Mouse (Mus musculus) 3134 (cell line): Measurements from ENCODE around the gene Cdk9.
A peak's percentile ranks its signal among the peaks of the same experiment; 100 is the strongest.

Source experiments
- DNase-seq: peaks from one replicate; pipeline ENCODE4 v3.0.0-alpha.2; 2011; ENCODE audit warnings: low spot score; ENCODE audit not compliant: insufficient read length; ENCODE audit errors: extremely low read depth

The Cdk9 gene

DNA sequence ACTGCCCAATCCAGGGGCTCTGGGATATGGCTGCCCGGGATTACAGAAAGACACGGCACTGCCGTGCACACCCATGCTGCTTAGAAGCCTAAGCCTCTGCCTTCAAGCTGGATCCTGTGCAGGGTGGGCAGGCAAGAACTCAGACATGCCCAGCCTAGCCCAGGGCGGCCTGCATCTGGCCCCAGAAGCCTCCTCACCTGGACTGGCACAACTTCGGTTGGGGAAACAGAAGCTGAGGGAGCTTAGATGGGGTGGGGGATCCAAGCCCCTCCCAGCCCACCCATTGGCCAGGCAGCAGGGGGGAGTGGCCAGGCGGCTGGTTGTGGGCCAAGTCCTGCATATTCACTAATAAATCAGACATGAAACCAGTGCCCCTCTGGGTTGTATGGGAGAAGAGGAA lies 31.1 kb downstream of the Cdk9 start:
- no peak for DNase-seq

DNA sequence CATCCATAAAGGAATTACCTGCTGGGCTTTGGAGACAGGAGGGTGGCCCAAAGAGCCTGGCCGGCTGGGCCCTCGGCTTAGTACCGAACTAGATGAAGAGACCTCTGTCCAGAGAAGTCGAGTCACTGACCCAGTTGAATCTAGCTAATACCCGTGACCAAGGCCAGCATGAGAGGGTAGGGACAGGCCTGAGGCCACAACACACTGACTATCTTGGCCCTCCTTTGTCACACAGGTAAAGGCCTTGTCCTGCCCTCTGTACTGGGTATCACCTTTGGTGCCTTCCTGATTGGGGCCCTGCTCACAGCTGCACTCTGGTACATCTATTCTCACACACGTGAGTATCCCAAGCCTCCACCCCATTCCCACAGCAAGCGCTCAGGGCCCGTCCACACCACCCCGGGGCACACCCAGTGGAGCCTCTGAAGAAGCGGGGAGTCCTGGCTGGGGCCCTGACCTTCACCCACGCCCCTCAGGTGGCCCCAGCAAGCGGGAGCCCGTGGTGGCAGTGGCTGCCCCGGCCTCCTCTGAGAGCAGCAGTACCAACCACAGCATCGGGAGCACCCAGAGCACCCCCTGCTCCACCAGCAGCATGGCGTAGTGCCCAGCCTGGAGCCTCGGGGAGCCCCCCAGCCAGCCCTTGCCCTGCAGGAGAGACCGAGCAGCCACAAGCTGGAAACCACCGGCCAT lies 31.8 kb downstream of the Cdk9 start:
- no peak for DNase-seq

DNA sequence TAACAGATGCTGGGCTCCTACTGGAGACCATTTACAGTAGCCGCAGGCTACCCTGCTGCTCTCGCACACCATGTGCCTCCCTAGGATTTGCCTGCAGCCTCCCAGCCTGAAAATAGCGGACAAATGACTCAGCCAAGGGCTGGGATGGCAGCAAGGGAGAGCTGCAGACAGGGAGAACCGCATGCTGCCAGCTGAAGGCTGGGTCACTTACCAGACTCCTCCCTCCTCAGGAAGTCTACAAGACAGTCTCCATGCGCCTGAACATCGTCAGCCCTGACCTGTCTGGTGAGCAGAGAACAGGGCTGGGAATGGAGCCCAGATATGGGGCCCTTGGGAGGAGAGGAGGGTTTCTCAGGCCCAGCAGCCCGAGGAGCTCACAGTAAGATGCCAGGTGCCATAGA lies 32.8 kb downstream of the Cdk9 start:
- peak; percentile 84 for DNase-seq

DNA sequence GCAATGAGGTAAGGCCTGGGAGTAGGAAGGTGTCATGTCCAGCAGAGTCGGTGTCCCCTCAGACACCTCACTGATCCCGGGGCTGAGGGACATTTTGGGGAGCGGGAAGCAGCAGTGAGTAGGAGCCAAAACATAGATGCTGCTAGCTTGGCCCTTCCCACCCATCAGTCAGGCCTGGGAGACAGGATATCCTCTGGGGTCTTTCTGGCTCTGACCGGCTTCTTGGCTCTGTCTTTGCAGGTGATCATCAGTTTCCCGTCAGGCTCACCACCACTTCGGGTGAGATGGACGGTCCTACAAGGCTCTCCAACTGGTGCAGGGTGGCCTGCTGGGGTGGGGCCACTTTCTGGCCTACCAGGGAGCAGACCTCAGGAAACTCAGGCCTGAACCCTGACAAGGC lies 35.2 kb downstream of the Cdk9 start:
- DNase-seq: no peak

DNA sequence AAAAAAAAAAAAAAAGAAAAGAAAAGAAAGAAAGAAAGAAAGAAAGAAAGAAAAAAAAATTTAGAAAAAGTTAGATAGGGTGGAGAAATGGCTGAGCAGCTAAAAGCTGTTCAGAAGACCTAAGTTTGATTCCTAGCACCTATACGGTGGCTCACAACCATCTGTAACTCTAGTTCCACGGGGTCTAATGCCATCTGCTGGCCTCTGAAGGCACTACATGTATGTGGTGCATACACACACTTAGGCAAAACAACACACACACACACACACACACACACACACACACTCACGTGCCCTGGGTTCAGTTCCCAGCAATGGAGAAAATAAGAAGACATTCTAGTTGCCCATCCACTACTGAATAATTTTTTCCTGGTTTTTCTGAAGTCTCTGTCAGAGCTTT lies 36.1 kb downstream of the Cdk9 start:
- DNase-seq: no peak

DNA sequence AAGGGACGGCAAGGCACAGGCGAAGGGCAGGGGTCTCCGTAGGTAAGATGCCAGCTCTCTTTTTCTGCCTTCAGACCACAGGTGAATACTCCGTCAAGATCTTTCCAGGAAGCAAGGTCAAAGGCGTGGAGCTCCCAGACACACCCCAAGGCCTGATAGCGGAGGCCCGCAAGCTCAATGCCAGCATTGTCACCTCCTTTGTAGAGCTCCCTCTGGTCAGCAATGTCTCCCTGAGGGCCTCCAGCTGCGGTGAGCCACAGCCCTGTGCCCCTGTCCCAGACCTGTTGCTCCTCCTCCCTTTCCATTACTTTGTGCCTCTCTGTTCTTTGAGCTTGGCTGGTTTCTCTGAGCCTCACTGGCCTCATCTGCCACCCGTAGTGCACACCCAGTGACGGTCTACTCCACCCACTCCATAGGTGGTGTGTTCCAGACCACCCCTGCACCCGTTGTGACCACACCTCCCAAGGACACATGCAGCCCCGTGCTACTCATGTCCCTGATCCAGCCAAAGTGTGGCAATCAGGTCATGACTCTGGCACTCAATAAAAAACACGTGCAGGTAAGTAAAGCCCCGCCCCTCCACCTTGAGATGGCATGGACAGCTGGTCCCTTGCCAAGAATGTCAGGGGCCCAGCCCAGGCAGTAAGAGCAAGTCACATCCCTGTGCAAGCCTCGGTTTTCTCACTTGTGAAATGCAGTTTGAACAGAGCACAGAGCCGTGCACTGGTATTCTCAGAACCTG lies 39.5 kb downstream of the Cdk9 start:
- DNase-seq: no peak

DNA sequence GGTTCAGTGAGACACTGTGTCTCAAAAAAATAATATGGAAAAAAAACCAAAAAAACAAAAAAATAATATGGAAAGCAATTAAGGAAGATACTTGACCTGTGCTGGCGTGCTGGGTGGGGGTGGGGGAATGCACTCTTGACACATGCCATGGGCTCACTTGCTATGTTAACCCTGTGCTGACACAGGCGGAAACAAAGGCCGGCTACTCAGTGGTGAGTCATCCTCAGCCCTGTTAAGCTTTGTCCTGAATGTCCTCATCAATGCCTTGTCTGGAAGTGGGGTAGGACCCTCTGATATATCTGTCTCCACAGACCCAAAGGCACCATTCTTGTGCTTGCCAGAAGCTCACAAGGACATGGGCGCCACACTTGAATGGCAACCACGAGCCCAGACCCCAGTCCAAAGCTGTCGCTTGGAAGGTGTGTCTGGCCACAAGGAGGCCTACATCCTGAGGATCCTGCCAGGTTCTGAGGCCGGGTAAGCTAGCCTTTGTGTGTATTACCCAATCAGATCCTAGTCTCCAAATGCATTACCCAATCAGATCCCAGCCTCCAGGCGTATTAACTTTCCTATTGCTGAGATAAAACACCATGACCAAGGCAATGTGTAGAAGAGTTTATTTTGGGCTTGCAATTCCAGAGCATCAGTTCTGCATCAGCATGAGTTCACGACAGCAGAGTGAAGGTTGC lies 40.8 kb downstream of the Cdk9 start:
- no peak for DNase-seq

DNA sequence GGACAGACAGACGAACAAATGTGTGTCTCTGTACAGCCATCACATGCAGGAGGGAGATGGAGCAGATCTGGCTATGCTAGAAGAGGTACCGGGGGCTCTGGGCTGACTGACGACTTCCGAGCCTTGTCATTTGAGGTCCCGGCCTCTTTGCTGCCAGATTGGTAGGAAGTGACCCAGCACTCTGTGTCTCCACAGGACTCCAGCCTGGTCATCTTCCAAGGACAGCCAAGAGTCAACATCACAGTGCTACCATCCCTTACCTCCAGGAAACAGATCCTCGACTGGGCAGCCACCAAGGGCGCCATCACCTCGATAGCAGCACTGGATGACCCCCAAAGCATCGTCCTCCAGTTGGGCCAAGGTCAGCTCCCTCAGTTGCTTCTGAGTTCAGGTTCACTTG lies 41.7 kb downstream of the Cdk9 start:
- DNase-seq: no peak

DNA sequence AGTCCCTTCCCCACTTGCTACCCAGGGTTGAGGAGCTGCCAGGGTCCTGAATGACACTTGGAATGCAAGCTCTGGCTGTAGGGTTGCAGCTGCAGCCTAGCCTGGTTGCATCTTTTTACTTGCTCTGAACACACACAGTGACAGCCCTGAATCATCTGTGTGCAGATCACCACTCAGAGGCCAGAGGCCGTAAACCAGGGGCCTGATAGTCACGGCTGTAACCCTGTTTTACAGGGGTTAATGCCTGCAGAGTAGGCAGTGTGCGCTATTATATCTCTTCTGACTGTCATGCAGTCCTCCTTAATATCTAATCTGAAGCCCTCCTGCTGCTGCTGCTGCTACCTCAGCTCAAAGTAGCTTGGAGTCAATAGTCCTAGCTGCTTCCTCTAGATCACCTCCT lies 43.0 kb downstream of the Cdk9 start:
- DNase-seq: no peak

DNA sequence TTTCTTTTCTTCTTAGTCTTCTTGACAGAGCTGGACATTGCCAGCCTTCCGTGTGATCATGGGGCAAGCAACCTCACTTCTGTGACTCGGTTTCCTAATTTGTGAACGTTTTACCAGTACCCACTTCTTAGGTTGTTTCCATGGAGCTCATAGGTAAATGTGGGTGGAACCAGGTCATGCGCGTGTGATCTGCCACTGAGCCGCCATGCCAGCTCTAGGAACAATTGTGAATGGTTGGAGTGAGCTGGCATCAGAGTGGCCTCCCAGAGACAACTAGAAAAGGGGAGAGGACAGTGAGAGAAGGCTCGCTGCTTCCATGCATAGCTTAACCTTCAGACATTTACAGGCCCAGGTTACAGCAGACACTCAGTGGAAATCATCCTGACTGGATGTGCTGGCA lies 44.7 kb downstream of the Cdk9 start:
- no peak for DNase-seq

DNA sequence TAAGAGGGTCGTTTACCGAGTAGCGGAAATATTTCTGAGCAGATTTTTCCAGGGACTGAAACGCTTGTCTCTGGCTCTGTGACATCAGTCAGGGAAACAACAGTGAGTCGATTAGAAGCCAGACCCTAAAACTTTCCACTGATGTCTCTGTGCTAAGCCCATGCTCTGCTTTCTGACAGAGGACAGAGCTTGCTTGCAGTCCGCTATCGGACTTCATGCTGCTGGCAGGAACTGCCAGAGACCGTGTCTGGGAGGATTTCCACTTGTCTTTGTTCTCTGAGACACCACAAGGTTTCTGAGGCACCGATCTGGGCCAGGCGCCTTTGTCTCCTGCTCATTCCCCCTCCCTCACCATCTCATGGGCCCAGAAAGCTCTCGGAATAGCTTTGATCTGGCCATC lies 45.1 kb downstream of the Cdk9 start:
- no peak for DNase-seq

DNA sequence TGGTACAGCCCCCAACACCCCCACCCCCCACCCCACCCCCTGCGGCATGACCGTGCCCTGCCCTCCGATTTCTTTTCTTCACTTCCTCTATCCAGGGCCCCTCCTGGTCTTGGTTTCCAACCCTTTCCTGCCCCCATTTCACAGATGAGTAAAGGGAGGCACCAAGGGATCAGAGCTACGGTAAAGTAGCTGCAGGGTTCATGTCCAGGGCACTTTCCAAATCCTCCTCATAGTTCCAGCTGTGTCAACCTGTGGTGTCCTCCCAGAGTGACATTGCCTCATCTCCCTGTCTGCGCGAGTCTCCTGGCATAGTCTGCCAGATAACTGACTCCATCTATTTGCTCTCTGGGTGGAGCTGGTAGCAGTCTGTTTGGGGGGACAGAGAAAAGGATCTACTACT lies 47.0 kb downstream of the Cdk9 start:
- DNase-seq: no peak

DNA sequence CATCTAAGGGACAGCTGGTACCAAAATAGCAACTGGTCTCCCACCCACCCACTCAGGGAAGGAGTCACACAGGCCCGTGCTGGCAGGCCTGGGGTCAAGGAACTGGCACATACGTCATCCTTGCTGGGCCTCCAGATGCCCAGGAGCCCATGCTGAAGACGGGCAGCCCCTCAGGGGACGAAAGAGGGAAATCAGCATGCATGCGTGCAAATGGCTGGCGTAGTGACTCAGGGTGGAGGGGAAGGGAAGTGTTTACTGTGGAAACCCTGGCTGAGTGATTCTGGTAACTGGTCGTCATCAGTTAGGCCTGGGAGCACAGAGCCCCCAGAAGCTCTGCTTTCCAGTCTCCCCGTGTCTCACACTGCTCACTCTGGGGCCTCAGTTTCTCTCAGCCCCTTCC lies 47.5 kb downstream of the Cdk9 start:
- DNase-seq: no peak

DNA sequence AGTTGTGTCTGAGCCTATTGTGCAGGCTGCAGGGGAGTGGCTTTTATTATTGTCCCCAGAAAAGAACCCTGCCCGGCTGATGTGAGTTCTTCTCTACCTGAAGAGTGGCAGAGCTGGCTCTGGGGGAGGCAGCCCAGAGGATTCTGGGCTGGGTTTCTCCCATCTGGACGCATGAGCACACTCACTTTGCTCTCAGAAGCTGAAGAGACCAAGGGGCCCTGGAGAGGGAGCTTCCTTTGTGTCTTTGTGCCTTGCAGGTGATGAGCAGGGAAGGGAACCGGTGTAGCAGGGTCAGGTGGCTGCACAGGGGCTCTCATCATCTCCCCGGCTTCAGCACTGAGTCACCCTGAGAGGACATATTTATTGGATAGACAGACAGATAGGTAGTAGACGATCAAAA lies 50.6 kb downstream of the Cdk9 start:
- DNase-seq: no peak

DNA sequence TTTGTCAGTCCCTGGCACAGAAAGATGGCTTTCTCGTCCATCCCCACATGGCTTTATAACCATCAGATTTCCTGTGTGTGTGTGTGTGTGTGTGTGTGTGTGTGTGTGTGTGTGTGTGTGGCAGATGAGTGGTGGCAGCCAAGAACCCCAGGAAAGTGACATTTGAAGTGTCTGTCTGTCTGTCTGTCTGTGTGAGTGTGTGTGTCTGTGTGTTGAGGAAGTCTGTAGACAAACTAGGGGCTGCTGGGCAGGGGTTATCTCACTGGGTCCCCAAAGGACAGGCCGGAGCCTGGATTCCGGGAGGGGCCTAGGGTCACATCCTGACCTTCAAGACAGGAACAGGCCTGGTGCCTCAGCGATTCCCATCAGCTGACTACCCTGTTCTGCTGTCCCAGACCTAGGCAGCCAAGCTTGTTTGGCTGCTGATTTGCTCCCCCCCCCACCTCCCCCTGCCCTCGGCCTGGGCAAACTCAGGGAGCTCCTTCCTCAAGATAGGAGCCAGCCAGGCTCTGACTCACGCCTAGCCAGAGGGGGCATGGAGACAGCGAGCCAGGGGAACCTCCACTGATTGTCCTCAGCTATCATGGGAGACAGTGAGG lies 51.3 kb downstream of the Cdk9 start:
- DNase-seq: no peak

DNA sequence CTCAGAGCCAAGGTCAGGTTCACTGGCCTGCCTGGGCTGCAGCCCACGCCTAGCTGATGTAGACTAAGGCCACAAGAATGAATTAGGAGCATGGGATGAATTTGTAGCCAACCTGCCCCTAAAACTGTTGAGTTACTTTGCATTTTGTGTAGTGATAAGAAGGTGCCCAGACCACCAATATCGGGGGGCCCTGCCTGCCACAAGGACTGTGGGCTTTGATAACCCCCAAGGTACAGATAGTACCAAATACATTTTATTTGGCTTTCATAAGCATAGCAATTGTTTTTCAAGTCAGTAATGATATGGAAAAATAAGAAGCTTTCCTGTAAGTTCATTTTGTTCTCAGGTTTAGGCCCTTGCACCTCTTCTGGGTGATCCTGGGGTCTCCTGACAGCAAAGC lies 54.0 kb downstream of the Cdk9 start:
- no peak for DNase-seq

DNA sequence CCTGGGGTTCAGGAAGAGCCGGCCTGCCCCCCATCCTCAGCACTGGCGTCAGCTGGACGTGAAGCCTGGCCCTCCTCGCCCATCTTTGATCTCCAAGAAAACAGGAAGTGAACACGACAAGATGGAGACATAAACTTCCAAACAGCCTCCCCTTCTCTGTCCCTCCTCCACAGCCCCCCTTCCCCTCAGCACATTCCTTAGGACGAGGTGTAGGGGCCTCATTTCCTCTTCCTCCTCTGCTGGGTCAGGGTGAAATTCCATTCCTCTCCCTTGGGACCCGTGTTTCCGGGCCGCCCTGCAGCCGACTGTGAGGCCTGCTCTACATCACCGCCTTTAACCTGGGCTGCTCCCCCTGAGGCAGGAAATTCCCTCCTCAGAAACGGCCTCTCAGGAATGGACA lies 57.0 kb downstream of the Cdk9 start:
- DNase-seq: no peak
